Mouse (Mus musculus) E14TG2a.4 (cell line): ENCODE data around the gene Bst2.

ENCODE experiments used
- CTCF ChIP-seq: conservative IDR thresholded peaks from 2 replicates; pipeline ENCODE4 v1.5.1; 2014; ENCODE audit warnings: low read length
- NANOG ChIP-seq: IDR thresholded peaks from 2 replicates; pipeline ENCODE4 v1.6.1; 2014; ENCODE audit warnings: borderline replicate concordance, low read length, mixed read lengths
- POU5F1 ChIP-seq: IDR thresholded peaks from 2 replicates; pipeline ENCODE4 v1.6.1; 2014; ENCODE audit warnings: low read length, borderline replicate concordance

DNA sequence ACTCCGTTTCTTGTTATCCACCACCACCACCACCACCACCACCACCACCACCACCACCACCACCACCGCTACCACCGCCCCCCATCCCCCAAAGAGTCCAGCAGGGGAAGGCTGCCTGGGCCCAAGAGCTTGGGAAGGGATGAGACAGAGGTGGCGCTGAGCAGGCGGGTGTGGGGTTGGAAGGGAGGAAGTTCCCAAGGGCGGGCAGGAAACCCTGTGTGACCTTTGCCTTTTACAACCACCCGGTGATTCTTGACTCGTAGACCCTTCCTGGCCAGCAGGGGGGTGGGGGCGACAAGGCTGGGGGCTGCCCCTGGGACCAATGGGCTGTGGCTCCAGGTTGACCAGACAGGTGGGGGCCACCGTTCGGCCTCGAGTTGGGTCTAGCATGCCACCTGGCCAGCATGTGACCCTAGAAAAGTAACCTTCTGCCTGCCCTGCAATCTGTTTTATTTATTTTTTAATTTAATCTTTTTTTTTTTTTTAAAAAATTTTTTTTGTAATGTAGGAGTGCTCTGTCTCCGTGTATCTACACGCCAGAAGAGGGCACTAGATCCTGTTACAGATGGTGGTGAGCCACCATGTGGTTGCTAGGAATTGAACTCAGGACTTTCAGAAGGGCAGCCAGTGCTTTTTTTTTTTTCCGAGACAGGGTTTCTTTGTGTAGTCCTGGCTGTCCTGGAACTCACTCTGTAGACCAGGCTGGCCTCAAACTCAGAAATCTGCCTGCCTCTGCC, 24.1 kb downstream of the Bst2 start:
- no peak for TF ChIP-seq CTCF
- TF ChIP-seq POU5F1 = no peak
- TF ChIP-seq NANOG = no peak
